Mouse (Mus musculus) urinary bladder, postnatal 10 days (tissue): ENCODE measurements around the gene Dcaf10.

ENCODE experiments used
- DNase-seq: peaks from one replicate; pipeline ENCODE4 v3.0.0; 2022; ENCODE audit warnings: low spot score

Dcaf10 gene

GRCm38 (mm10) chr4:45420733-45421132 is 78.8 kb downstream of the Dcaf10 start:
- DNase-seq: no peak

GRCm38 (mm10) chr4:45421519-45422260 is 79.8 kb downstream of the Dcaf10 start:
- no peak for DNase-seq

GRCm38 (mm10) chr4:45422640-45423039 is 80.7 kb downstream of the Dcaf10 start:
- DNase-seq: no peak

- DNase-seq: no peak
These were observed 81.5 kb downstream of the Dcaf10 start for GRCm38 (mm10) chr4:45423406-45423805.

- no peak for DNase-seq
These were observed 85.0 kb downstream of the Dcaf10 start for GRCm38 (mm10) chr4:45426724-45427457.
